Mouse (Mus musculus): ENCODE measurements around the gene Fam20a. TPM values are rescaled to one million over a fixed set of nuclear protein-coding genes. Genes with fewer than 3 reads are reported as not detected.

Gene Fam20a
- polyA plus RNA-seq, 1 experiment from 2014 or later: 3.3 TPM

DNA sequence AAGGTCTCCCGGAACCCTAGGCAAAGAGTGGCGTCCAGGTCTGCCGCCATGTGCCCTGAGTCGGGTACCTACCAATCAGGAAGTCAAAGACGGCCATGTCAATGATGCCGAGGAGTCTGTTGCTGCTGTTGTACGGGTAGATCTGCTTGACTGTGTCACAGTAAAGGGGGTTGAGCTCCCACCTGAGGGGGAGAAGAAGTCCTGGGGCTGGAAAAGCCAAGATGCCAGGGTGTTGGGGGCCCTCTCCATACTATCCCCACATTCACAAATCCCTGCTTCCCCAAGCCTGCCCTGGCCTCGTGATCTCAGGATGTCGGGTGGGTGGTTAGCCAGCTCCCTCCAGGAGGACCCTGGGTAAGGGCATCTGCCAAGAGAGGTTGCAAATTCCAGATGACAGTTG lies 46.3 kb downstream of the Fam20a start:
- Histone ChIP-seq H3K4me2 (replicated peaks) (no peak overlapping the region), H3K4me1 (peaks cover under 1% of the 10 kb centered on the region; the same call in 1 of the 2 replicates), H3K9ac (no peak overlapping the region), H3K27ac (no peak overlapping the region), H3K4me3 (no peak overlapping the region), H3K9me3 (no peaks in the 10 kb centered on the region), H3K36me3 (no peaks in the 10 kb centered on the region), H3K27me3 (no peaks in the 10 kb centered on the region)
- 92% methylated on average over 9 of the region's 9 CpGs for WGBS
- ATAC-seq (ENCODE audit: insufficient number of reproducible peaks, insufficient read depth, low FRiP score, low TSS enrichment): no peak

DNA sequence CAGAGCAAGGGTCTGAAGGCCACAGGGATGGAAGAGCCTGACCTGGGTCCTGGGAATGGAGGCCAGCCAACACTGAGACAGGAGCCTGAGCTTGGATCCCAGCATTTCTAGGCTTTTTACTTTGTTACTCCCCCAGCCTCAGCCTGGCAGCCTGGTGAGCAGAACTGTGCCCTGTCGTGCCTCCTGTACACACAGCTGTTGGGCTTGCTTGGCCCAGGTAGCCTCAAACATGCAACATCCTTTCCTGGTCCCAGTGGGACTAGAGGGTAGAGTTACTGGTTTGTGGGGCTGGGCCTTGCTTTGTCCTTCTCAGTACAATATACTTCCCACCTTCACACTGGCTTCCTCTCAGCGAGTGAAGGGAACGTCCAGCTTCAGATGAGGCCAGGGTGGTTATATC lies 46.9 kb downstream of the Fam20a start:
- H3K4me3 ChIP-seq: no peak overlapping the region
- H3K4me2 ChIP-seq (replicated peaks): no peak overlapping the region
- no peak overlapping the region for H3K27ac ChIP-seq
- no peak overlapping the region for H3K9ac ChIP-seq
- no peaks in the 10 kb centered on the region for H3K36me3 ChIP-seq
- WGBS: 92% methylated on average over 3 of the region's 3 CpGs
- H3K4me1 ChIP-seq: peaks cover 3% of the 10 kb centered on the region; the same call in 1 of the 2 replicates
- ATAC-seq (ENCODE audit: insufficient number of reproducible peaks, insufficient read depth, low FRiP score, low TSS enrichment): no peak
- no peaks in the 10 kb centered on the region for H3K27me3 ChIP-seq
- H3K9me3 ChIP-seq: no peaks in the 10 kb centered on the region

DNA sequence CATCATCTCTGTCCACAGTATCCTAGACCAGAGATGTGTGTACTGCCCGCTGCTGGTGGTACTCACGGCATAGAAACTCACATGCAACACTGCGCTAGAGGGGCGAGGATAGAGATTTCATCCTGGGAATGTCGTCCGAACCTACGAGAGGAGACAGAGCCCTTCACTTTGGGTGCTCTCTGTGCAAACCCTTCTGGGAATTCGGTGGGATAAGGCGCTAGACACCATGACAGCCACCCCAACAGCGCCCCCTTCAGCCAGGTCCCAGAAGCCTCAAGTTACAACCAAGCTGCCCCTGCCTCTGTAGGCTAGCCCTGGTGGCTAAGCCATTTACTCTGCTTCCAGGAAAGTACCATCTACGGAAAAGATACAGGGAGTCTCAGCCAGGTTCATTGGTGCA lies 47.5 kb downstream of the Fam20a start:
- Histone ChIP-seq H3K4me3 (no peak overlapping the region), H3K27me3 (no peaks in the 10 kb centered on the region), H3K4me2 (replicated peaks) (no peak overlapping the region), H3K9me3 (no peaks in the 10 kb centered on the region), H3K27ac (no peak overlapping the region), H3K36me3 (peaks cover 5% of the 10 kb centered on the region; the same call in 1 of the 2 replicates), H3K9ac (no peak overlapping the region), H3K4me1 (peaks cover 3% of the 10 kb centered on the region; the same call in 1 of the 2 replicates)
- no peak for ATAC-seq (ENCODE audit: insufficient number of reproducible peaks, insufficient read depth, low FRiP score, low TSS enrichment)
- WGBS: 77% methylated on average over 11 of the region's 11 CpGs

DNA sequence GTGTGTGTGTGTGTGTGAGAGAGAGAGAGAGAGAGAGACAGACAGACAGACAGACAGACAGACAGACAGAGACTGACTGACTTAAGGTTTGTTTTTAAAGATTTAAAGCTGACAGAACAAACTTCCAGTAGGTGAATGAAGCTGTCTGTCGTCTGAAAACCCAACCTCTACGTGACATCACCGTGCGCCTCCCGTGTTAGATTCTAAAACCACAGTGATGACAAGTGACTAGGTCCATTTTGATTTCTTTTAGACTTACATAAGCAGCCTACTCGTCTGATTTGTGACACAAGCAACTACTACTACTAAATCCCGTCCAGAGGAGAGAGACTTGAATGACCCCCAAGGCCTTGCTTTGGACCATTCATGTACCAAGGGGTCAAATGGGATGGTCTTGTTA lies 48.3 kb downstream of the Fam20a start:
- no peak overlapping the region for H3K27ac ChIP-seq
- no peak overlapping the region for H3K4me2 ChIP-seq (replicated peaks)
- ATAC-seq (ENCODE audit: insufficient number of reproducible peaks, insufficient read depth, low FRiP score, low TSS enrichment): no peak
- no peaks in the 10 kb centered on the region for H3K27me3 ChIP-seq
- no peak overlapping the region for H3K9ac ChIP-seq
- H3K4me1 ChIP-seq: peaks cover 3% of the 10 kb centered on the region; the same call in 1 of the 2 replicates
- H3K9me3 ChIP-seq: no peaks in the 10 kb centered on the region
- peaks cover 8% of the 10 kb centered on the region; the same call in 1 of the 2 replicates for H3K36me3 ChIP-seq
- no peak overlapping the region for H3K4me3 ChIP-seq
- WGBS: 86% methylated on average over 7 of the region's 7 CpGs

DNA sequence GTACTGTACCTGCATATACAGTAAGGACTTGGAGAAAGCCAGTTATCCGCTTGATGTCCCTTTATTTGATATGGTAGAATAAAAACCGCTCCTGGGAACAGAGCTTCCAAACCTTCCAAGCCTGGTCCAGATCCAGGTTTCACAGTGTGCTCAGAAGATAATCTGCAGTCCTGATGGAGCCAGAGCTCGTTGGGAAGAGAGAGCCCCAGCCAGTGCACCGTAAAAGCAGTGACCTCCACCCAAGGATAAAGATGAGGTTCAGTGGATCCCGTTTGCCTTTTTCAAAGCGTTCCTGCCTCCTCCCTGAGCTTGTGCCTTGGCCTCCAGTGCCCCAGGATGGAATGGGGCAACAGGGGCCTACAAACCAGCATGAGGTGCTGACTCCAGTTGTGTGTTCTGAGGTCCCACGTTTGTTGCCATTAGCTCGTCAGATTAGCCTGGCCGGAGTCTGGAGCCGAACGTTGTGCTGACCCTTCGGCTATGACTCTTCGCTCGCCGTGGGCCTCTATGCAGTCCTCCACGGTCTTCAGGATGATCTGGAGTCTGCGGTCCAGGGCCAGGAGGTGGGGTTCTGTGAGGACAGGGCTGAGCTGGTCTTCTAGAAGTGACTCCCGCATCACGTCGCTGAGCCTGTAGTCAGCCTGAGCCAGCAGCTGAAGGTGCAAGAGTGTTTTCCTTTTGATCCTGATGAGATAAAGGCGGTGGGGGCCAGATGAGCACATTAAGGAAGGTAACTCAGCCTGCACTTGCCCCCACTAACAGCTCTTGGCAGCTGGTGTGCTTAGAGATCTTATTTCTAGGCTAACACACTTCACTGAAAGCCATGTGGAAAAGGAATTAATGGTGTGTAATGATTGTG lies 49.0 kb downstream of the Fam20a start:
- H3K36me3 ChIP-seq: peaks cover 12% of the 10 kb centered on the region

DNA sequence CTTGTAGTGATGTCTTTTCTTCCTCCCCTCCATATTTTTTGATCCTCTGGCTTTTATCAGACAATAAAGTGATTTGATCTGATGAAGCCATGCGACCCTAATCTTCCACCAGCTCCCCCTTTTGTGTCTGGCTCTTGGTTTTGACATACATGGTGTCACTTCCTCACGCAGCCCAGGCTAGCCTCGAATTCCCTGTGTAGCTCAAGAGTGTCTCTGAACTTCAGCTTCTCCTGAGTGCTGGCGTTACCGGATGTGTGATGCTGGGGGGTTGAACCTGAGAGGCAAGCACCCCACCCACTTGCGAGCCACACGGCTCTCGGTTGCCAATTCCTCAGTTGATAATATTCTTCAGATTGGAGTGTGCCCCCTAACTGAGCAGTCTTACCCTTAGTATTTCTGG lies 49.7 kb downstream of the Fam20a start:
- WGBS: 88% methylated on average over 8 of the region's 8 CpGs
- no peaks in the 10 kb centered on the region for H3K27me3 ChIP-seq

More for the DNA sequence above, 49.0 kb downstream of the Fam20a start:
- Histone ChIP-seq H3K4me3 (no peak overlapping the region), H3K4me2 (replicated peaks) (no peak overlapping the region), H3K4me1 (peaks cover 3% of the 10 kb centered on the region; the same call in 1 of the 2 replicates), H3K9ac (no peak overlapping the region), H3K27me3 (no peaks in the 10 kb centered on the region), H3K27ac (no peak overlapping the region), H3K9me3 (no peaks in the 10 kb centered on the region)
- ATAC-seq (ENCODE audit: insufficient number of reproducible peaks, insufficient read depth, low FRiP score, low TSS enrichment): no peak
- 71% methylated on average over 21 of the region's 21 CpGs for WGBS

DNA sequence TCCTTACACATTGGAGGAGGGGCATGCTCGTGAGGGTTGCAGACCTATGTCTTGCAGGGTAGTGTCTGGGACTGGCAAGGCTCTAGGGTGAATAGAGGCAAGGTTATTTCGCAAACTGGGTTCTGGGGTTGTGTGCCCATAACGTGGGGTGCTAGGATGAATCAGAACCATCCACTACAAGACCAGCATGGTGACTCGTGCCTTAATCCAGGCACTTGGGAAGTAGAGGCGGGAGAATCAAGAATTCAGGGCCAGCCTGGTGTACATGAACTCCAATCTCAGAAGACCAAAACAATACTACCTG lies 50.1 kb downstream of the Fam20a start:
- 89% methylated on average over 5 of the region's 5 CpGs for WGBS
- H3K36me3 ChIP-seq: peaks cover 23% of the 10 kb centered on the region
- H3K9ac ChIP-seq: no peak overlapping the region
- no peak for ATAC-seq (ENCODE audit: insufficient number of reproducible peaks, insufficient read depth, low FRiP score, low TSS enrichment)
- H3K27me3 ChIP-seq: no peaks in the 10 kb centered on the region
- no peak overlapping the region for H3K27ac ChIP-seq
- H3K9me3 ChIP-seq: no peaks in the 10 kb centered on the region
- H3K4me3 ChIP-seq: no peak overlapping the region
- H3K4me1 ChIP-seq: peaks cover 3% of the 10 kb centered on the region; the same call in 1 of the 2 replicates
- H3K4me2 ChIP-seq (replicated peaks): no peak overlapping the region

More for the DNA sequence above, 49.7 kb downstream of the Fam20a start:
- Histone ChIP-seq H3K9ac (no peak overlapping the region), H3K4me3 (no peak overlapping the region), H3K27ac (no peak overlapping the region), H3K36me3 (peaks cover 19% of the 10 kb centered on the region), H3K4me1 (peaks cover 3% of the 10 kb centered on the region; the same call in 1 of the 2 replicates), H3K4me2 (replicated peaks) (no peak overlapping the region), H3K9me3 (no peaks in the 10 kb centered on the region)
- no peak for ATAC-seq (ENCODE audit: insufficient number of reproducible peaks, insufficient read depth, low FRiP score, low TSS enrichment)

DNA sequence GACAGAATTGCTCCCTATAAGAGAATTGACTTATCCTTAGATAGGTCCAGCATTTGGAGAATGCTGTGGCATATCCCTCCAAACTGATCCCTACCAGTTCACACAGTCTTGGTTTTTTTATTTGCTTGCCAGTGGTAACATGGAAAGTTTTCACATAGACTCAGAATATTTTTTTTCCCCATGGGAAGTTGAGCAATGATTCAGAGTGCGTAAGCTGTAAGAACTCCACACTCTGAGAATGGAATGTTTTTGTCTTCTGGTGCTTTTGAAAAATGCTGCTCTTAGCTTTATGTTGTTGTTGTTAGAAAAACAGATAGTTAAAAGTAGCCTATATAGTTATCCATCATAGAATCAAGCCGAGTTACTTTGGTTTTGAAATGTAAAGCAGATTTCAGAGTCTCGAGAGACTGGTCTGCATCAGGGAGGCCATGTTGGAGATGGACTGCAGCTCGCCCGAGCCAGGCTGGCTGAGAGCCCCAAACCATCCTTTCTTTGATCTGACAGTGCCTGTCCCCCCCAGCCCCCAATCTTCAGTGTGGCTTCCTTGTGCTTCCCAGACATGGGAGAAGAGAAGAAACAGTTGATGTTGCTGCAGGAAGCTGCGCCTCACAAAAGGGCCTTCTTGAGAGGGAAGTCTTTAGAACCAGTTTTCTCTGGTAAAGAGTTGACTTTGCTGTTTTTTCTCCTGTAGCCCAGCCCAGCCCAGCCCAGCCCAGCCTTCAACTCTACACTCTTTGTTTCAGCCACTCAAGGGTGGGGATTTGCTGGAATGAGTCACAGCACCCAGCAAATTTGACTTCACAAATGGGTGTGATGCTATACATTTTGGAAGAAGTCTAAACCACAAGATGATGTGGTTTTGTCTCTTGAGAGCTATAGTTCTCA lies 50.7 kb downstream of the Fam20a start:
- Histone ChIP-seq H3K27me3 (no peaks in the 10 kb centered on the region), H3K36me3 (peaks cover 29% of the 10 kb centered on the region), H3K4me2 (replicated peaks) (no peak overlapping the region), H3K4me1 (peaks cover 3% of the 10 kb centered on the region; the same call in 1 of the 2 replicates), H3K4me3 (no peak overlapping the region), H3K9me3 (no peaks in the 10 kb centered on the region), H3K9ac (no peak overlapping the region), H3K27ac (no peak overlapping the region)
- WGBS: 65% methylated on average over 6 of the region's 6 CpGs
- no peak for ATAC-seq (ENCODE audit: insufficient number of reproducible peaks, insufficient read depth, low FRiP score, low TSS enrichment)

DNA sequence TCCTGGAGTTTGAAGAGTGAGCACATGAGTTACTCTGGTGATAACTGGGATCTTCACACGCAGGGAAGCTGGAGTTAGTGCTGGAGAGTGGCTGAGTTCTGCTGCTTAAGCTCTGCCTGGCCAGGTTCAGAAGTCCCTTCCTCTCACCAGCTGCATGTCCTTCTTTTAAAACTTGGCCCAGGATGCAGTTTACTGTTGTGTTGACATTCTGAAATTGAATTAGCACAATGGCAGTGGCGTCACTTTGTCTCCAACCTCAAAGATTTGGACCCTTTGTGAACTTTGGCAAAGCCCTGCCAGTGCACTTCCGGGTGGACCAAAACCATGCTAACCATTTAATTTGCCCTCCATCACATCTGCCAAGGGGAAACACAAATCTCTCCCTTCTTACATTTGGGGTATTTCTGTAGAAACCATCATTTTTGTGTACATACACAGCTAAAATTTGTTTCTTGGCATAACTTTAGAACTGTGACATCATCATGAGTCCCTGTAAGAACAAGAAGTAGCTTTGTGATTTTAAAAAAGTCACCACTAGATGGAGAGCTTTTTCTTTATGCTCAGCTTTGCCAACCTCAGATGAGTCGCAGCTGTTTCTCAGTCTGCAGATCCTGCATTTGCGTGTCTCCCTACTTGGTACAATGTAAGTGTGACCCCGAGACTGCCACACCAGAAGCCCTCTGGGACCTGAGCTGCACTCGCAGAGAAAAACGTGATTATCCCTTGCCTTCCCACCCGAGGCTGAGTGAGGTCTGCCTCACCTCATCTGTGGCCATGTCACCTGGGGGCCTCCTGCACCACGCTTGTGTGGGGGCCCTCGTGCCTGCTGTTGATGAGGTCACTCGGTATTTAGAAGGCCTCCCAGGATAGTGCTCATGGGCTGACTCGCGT lies 51.8 kb downstream of the Fam20a start:
- Histone ChIP-seq H3K9me3 (no peaks in the 10 kb centered on the region), H3K27me3 (no peaks in the 10 kb centered on the region), H3K4me1 (peaks cover 3% of the 10 kb centered on the region; the same call in 1 of the 2 replicates), H3K9ac (no peak overlapping the region), H3K4me2 (replicated peaks) (no peak overlapping the region), H3K4me3 (no peak overlapping the region), H3K27ac (no peak overlapping the region), H3K36me3 (peaks cover 40% of the 10 kb centered on the region)
- 0 out of 2 replicates have a peak, but pooled peaks have one; percentile 18 for ATAC-seq (ENCODE audit: insufficient number of reproducible peaks, insufficient read depth, low FRiP score, low TSS enrichment)
- WGBS: 52% methylated on average over 14 of the region's 14 CpGs

DNA sequence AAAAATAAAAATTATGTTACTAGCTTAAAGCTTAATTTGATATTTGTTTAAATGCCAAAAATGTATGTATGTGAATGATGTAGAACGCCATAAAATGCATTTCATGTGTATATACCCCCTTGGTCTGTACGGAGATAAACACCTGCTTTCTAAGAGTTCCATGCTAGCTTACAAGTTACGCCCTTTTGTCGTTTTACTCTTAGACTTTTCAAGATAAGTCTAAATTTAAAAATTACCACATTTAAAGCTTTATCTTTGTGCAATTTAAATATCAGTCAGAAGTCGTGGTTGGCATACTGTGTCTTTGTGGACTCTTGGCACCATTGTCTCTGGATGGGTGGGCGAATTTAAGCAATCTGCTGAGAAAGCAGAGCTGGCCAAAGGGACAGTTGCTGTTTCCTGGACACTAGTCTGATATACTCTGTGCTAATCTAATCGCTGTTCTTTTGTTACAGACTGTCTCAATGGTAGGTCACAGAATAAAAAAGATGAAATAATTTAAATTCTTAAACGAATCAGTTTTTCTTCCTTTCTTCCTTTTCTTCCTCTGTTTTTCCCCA lies 52.9 kb downstream of the Fam20a start:
- no peak overlapping the region for H3K4me2 ChIP-seq (replicated peaks)
- 90% methylated on average over 8 of the region's 8 CpGs for WGBS
- ATAC-seq (ENCODE audit: insufficient number of reproducible peaks, insufficient read depth, low FRiP score, low TSS enrichment): no peak
- H3K27ac ChIP-seq: no peak overlapping the region
- H3K27me3 ChIP-seq: no peaks in the 10 kb centered on the region
- no peak overlapping the region for H3K9ac ChIP-seq
- H3K36me3 ChIP-seq: peaks cover 50% of the 10 kb centered on the region
- peaks cover 3% of the 10 kb centered on the region; the same call in 1 of the 2 replicates for H3K4me1 ChIP-seq
- H3K9me3 ChIP-seq: no peaks in the 10 kb centered on the region
- no peak overlapping the region for H3K4me3 ChIP-seq

All from embryonic facial prominence, embryonic 12.5 days (tissue).